Mouse (Mus musculus) C2C12 (cell line): ENCODE results near the gene Apobec1.

ENCODE experiments used
- CEBPB ChIP-seq: IDR thresholded peaks from one replicate; pipeline ENCODE4 v1.6.1; 2011; ENCODE audit warnings: low read depth, mild to moderate bottlenecking, control low read depth, moderate library complexity
- CTCF ChIP-seq: IDR thresholded peaks from one replicate; pipeline ENCODE4 v1.5.1; 2011; ENCODE audit not compliant: control insufficient read depth, insufficient read depth, insufficient read length
- MAX ChIP-seq: IDR thresholded peaks from one replicate; pipeline ENCODE4 v1.6.1; 2011; ENCODE audit warnings: mild to moderate bottlenecking, control low read depth
- MYOG ChIP-seq: IDR thresholded peaks from one replicate; pipeline ENCODE4 v1.6.1; 2011; ENCODE audit not compliant: control insufficient read depth, insufficient read length; ENCODE audit errors: extremely low read depth
- USF1 ChIP-seq: IDR thresholded peaks from one replicate; pipeline ENCODE4 v1.6.1; 2011; ENCODE audit warnings: low read depth, mild to moderate bottlenecking, control low read depth, moderate library complexity

GRCm38 (mm10) chr6:122600066-122600646 is 2.1 kb downstream of the Apobec1 start:
- TF ChIP-seq CTCF: no peak
- no peak for TF ChIP-seq USF1
- no peak for TF ChIP-seq MYOG
- TF ChIP-seq CEBPB: no peak
- no peak for TF ChIP-seq MAX
